Comparison of ENCODE assay signal across 9 mouse cellular contexts in genomic region chr19:55423952-55424351, GRCm38 (mm10).
DNase-seq lines count a peak whose midpoint lies in the region; ATAC-seq and TF ChIP-seq lines count a peak whose summit lies in the region.
"Had no signal": no experiment of that assay in that cellular context is flagged by ENCODE, and none has a peak within 500 bp of the region (broad histone marks: within the 10 kb centered on the region; RNA-seq: fewer than 3 reads in every experiment).

No protein-coding gene starts in this region.

- H3K4me1 ChIP-seq in liver, embryonic 11.5 days (replicated peaks; ENCODE audit: control insufficient read depth, insufficient read depth, low read length), result no peaks in the 10 kb centered on the region
- no peaks in the 10 kb centered on the region for H3K4me1 ChIP-seq in lung, embryonic 14.5 days (ENCODE audit: insufficient read depth)

- no peak overlapping the region for H3K4me2 ChIP-seq in liver, embryonic 11.5 days
- no peak overlapping the region for H3K4me2 ChIP-seq in lung, embryonic 14.5 days
- H3K4me2 ChIP-seq: limb, embryonic 13.5 days had no signal

- no peaks in the 10 kb centered on the region for H3K36me3 ChIP-seq in liver, embryonic 11.5 days (ENCODE audit: control insufficient read depth, insufficient read depth, low read length)
- H3K36me3 ChIP-seq in lung, embryonic 14.5 days (ENCODE audit: insufficient read depth), result no peaks in the 10 kb centered on the region
- H3K36me3 ChIP-seq: limb, embryonic 13.5 days had no signal

- WGBS in liver, embryonic 11.5 days, result 78% methylated on average over 8 of the region's 8 CpGs
- 64% methylated on average over 8 of the region's 8 CpGs for WGBS in lung, embryonic 14.5 days

- peak; percentile 29 for DNase-seq in liver
- no peak for DNase-seq in liver, embryonic 11.5 days (ENCODE audit: low spot score)
- DNase-seq in c-Kit-positive CD71-positive TER-119-positive erythroid progenitor cells, embryonic 14.5 days (ENCODE audit: low spot score), result peak; percentile 35
- peak; percentile 60 to 72 for DNase-seq in gastrocnemius, adult 8-10 months (ENCODE audit: low spot score in 2 of 2)
- peak; percentile 76 to 87 for DNase-seq in kidney, postnatal 25 days
- DNase-seq in lung, embryonic 14.5 days, result peak; percentile 51
- DNase-seq in right cerebral cortex, postnatal 4 days, result peak; percentile 58
- DNase-seq in embryo, embryonic 10.5 days (ENCODE audit: low spot score), result no peak

- TF ChIP-seq CTCF in lung, embryonic 14.5 days (IDR thresholded peaks at IDR 0.05; ENCODE audit: low read depth), result no peak

- no peak for ATAC-seq in liver, embryonic 11.5 days (replicated peaks; ENCODE audit: low FRiP score)
- ATAC-seq in lung, embryonic 14.5 days (ENCODE audit: insufficient read depth), result no peak

- no peaks in the 10 kb centered on the region for H3K9me3 ChIP-seq in liver, embryonic 11.5 days (ENCODE audit: control insufficient read depth, low read length)
- no peaks in the 10 kb centered on the region for H3K9me3 ChIP-seq in lung, embryonic 14.5 days (ENCODE audit: low read depth, low read length)
- H3K9me3 ChIP-seq: limb, embryonic 13.5 days had no signal

- H3K4me3 ChIP-seq in liver, embryonic 11.5 days (ENCODE audit: low read depth, low read length), result no peak overlapping the region
- no peak overlapping the region for H3K4me3 ChIP-seq in lung, embryonic 14.5 days (ENCODE audit: low read depth, low read length)
- H3K4me3 ChIP-seq: limb, embryonic 13.5 days had no signal

- H3K9ac ChIP-seq in liver, embryonic 11.5 days (ENCODE audit: low read depth, low read length), result no peak overlapping the region
- H3K9ac ChIP-seq in lung, embryonic 14.5 days, result no peak overlapping the region
- H3K9ac ChIP-seq: limb, embryonic 13.5 days had no signal

- H3K27ac ChIP-seq in liver, embryonic 11.5 days (ENCODE audit: low read depth, low read length), result no peak overlapping the region
- no peak overlapping the region for H3K27ac ChIP-seq in lung, embryonic 14.5 days (ENCODE audit: low read depth)
- H3K27ac ChIP-seq: limb, embryonic 13.5 days had no signal

- no peaks in the 10 kb centered on the region for H3K27me3 ChIP-seq in liver, embryonic 11.5 days (replicated peaks; ENCODE audit: control insufficient read depth, insufficient read depth, low read length)
- H3K27me3 ChIP-seq in lung, embryonic 14.5 days (ENCODE audit: insufficient read depth, low read length), result no peaks in the 10 kb centered on the region
- H3K27me3 ChIP-seq: limb, embryonic 13.5 days had no signal

Comparison
In these comparisons a context has a peak if more than half of its experiments do, and no peak if none do; other contexts are left out.
1. DNase-seq: peak in liver (single experiment), c-Kit-positive CD71-positive TER-119-positive erythroid progenitor cells, embryonic 14.5 days (single experiment), gastrocnemius, adult 8-10 months (2 of 2), kidney, postnatal 25 days (2 of 2), lung, embryonic 14.5 days (single experiment) and right cerebral cortex, postnatal 4 days (single experiment); none in liver, embryonic 11.5 days (single experiment) and embryo, embryonic 10.5 days (single experiment).